Mouse (Mus musculus) cerebral cortex, adult 2 months (tissue): ENCODE data around the gene Pitpna.

Experiments
- WGBS: fragments of 180-500 bp; shearing (Covaris S2); methylation state at CpG from one replicate; pipeline ENCODE4 v1.1.7; 2018; 5-methylcytosine and 5-hydroxymethylcytosine counted together

Pitpna gene

GRCm38 (mm10) chr11:75631561-75632225 is 43.8 kb downstream of the Pitpna start:
- 2% methylated on average over 13 of the region's 13 CpGs for WGBS

GRCm38 (mm10) chr11:75632921-75633320 is 45.0 kb downstream of the Pitpna start:
- WGBS = 95% methylated on average over 5 of the region's 5 CpGs

GRCm38 (mm10) chr11:75634801-75635200 is 46.9 kb downstream of the Pitpna start:
- 79% methylated on average over 3 of the region's 3 CpGs for WGBS

- WGBS = 75% methylated on average over 11 of the region's 11 CpGs
Measured at GRCm38 (mm10) chr11:75635315-75635714, 47.4 kb downstream of the Pitpna start.

GRCm38 (mm10) chr11:75643323-75643722 is 55.4 kb downstream of the Pitpna start:
- 93% methylated on average over 5 of the region's 5 CpGs for WGBS

- 80% methylated on average over 9 of the region's 9 CpGs for WGBS
Measured at GRCm38 (mm10) chr11:75644684-75645083, 56.8 kb downstream of the Pitpna start.

- 26% methylated on average over 6 of the region's 6 CpGs for WGBS
Measured at GRCm38 (mm10) chr11:75647681-75648211, 59.8 kb downstream of the Pitpna start.

GRCm38 (mm10) chr11:75649155-75649561 is 61.3 kb downstream of the Pitpna start:
- 72% methylated on average over 4 of the region's 4 CpGs for WGBS

GRCm38 (mm10) chr11:75650311-75650710 is 62.4 kb downstream of the Pitpna start, which contains the start of gene Myo1c:
Gene Myo1c (plus strand): TSS chr11:75650504.
- 69% methylated on average over 7 of the region's 7 CpGs for WGBS

GRCm38 (mm10) chr11:75650958-75651425 is 63.1 kb downstream of the Pitpna start:
- 42% methylated on average over 13 of the region's 13 CpGs for WGBS

GRCm38 (mm10) chr11:75651426-75652221 is 63.7 kb downstream of the Pitpna start:
- 1% methylated on average over 54 of the region's 54 CpGs for WGBS

GRCm38 (mm10) chr11:75652222-75652941 is 64.5 kb downstream of the Pitpna start:
- WGBS = 28% methylated on average over 20 of the region's 20 CpGs

GRCm38 (mm10) chr11:75652942-75653684 is 65.2 kb downstream of the Pitpna start:
- 51% methylated on average over 14 of the region's 14 CpGs for WGBS

- 2% methylated on average over 45 of the region's 45 CpGs for whole genome bisulfite sequencing
Measured at GRCm38 (mm10) chr11:75653781-75654470, 66.0 kb downstream of the Pitpna start.

- 53% methylated on average over 25 of the region's 25 CpGs for WGBS
Measured at GRCm38 (mm10) chr11:75654471-75655390, 66.8 kb downstream of the Pitpna start.

GRCm38 (mm10) chr11:75655621-75656545 is 68.0 kb downstream of the Pitpna start:
- WGBS = 2% methylated on average over 78 of the region's 78 CpGs

GRCm38 (mm10) chr11:75656621-75657590 is 69.0 kb downstream of the Pitpna start:
- WGBS = 62% methylated on average over 20 of the region's 20 CpGs
